Mouse (Mus musculus): ENCODE measurements around the gene Pcdh15.

Pcdh15 gene

DNA sequence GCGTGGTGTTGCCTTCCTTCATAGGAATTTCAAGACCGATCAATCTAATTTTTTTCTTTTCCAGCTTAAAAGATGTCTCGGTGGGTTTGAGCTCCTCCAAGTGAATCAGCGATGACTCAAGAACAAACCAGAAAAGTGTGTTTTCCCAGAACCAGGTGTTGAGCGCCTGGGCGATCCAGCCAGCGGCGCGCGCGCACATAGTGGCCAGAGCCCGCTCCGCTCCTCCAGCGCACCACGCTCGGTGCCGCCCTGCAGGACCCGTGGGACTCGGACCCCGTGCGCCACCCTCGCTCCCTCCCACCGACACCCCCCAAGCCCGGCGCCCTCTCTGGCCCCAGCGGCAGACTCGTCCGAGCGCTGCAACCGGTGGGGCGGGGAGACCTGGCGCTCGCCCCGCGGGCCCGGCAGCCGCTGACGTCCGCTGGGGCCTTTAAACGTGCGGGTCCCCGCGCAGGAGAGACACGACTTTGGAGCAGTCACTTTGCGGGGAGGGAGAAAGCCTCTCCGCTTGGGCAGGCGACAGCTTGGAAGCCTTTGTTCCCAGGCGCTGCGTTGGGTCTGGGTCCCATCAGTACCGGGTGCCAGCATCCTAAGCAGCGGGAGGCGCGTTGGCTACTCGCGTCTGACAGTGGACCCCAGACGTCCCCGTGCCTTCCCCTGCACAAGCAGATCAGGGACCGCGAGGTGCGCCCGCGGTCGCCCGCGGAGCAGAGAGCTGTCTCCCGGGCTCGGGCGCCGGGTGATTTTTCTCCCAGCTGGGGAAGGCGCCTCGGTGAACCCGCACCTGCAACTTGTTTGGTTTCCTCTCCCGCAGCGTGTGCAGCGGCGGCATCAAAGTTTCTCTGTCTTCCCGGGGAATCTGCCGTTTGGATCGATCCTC, at the start of gene Pcdh15:
Pcdh15 (plus strand) TSS at position 377 of the 880 bp plus-strand sequence.
- peak; percentile 30 for DNase-seq (ENCODE audit: low read depth, low spot score)

DNA sequence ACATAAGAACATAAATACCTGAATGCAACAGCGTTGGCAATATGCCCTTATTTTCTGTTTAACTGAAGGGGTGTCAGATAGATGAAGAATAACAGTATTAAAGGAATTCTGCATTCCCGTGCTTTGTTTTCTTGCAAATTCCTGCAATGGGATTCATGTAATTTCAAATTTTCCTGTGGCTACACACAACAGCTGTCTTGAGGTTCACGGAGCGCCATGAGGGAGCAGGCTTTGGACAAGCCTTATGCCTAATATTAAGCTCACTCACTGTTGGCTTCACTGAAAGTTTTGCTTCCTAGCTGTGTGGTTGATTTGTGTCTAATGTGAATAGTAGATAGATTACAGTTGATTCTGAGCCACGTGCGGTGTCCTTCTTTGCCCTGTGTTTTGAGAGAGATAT, 47.1 kb upstream of the Pcdh15 start:
- no peak for DNase-seq (ENCODE audit: low read depth, low spot score)

DNA sequence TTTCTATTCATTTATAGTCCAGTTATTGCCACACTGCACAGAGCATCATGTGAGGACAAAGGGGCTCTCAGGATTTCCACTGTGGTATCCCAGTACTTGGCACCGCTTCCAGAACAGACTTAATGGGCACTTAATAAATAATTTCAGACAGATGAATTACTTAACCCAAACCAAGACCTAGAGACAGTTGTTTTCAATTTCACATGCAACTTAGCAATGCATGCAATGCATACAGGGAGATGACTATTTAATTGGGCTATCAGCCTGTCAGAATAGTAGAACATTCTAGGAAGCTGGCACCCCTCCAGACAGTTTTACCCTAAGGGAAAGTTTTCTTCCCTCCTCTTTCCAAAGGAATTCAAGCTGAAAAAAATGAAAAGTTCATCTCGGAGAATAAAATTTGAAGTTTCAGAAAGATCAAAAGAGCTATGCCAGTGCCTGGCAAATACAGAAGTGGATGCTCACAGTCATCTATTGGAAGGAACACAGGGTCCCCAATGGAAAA, 39.4 kb upstream of the Pcdh15 start:
- DNase-seq (ENCODE audit: low read depth, low spot score) = no peak

DNA sequence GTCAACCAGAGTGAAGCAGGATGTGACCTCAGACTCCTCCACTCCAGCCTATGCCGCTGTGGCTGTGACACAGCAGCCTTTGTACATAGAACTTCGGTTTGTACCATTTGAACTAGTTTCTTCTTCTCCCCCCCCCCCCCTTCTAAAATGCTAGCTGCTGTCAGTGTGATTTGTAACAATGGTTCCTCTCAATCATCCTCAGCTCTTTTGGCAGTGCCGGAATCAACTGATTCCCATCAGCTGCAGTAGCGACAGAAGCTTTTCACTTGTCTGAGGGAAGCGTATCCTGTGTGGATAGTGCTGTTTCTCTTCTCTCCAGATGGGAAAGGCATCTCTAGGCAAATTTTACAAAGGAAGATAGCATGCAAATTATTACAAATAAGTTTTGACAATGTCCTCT, 12.4 kb upstream of the Pcdh15 start:
- no peak for DNase-seq (ENCODE audit: low read depth, low spot score)

DNA sequence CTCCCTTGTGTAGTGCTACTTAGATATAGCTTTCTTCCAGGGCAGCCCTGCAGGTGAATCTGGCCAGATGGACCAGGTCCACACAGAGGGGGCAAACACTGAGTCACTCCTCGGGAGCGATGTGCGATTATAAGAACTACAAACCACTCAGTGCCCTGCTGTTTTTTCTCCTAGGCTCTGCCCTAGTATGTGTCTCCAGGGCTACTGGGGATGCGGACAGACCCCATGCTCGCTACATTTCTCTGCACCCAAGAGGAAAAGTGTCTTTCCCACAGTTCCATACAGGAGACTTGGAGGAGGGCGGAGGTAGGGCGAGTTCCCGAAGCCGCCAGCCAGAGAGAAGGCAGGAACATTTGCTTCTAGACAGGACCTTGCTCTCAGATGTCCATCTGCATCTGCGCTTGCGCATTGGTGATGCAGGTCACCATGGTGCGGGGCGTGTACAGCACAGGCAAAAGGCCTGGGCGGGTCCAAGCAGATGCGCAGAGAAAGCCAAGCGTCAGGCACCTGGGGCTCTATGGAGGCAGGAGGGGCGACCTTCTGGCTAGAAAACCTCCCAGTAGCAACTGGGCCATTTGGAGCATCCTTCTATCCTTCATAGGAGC, 2.5 kb upstream of the Pcdh15 start:
- peak; percentile 81 for DNase-seq (ENCODE audit: low read depth, low spot score)

DNA sequence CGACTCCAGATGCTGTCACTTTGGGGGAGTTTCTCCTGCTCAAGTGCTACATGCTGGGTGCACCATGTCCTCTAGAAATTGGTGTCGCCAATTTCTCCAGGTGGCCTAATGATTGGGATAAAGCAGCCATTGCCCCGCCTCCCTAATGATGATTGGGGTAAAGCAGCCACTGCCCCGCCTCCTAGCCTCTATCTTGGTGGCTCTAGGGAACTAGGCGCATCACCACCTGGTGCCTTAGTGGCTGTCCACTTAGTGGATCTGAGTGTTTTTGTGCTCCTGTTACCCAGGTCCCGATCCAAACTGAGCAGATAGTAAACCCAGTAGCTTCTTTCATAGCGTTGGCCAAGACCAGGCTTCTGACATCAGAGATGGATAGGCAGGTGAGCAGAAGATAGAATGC, 2.0 kb upstream of the Pcdh15 start:
- no peak for DNase-seq (ENCODE audit: low read depth, low spot score)

DNA sequence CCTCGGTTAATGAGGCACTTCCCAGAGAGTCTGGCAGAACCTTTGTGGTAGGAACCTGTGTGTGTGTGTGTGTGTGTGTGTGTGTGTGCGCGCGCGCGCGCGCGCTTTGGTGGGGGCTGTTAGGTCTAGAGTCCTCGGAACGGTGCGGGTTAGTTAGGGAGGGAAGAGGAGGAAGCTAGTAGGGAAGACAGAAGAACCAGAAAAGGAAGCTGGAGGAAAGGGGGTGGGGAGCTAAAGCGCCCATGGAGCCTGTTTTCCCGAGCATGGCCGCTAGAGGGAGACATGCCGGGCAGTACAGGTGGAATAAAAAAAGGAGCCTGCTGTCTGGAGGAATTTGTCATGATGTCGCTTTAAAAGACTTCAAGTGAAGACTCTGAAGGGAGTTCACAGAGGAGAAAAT, 1.2 kb upstream of the Pcdh15 start:
- DNase-seq (ENCODE audit: low read depth, low spot score) = peak; percentile 79

DNA sequence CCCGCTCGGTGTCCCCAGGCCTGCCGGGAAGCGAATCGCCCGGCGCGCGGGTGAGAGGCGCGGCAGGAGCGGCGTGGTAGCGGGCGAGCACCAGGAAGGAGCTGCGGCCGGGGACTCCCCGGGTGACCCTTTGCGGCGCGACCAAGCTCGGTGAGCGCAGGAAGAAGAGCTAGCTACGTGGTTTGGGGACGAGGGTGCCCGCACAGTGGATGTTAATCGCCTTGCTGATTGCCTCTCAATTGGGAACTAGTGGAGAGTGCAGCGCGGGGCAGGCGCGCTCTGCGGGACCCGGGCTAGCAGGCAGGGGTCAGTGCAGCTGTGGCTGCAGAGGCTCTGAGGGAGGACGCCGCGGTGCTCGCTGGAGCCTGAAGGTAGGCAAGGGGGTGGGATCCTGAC, 702 bp downstream of the Pcdh15 start:
- peak; percentile 54 for DNase-seq (ENCODE audit: low read depth, low spot score)

DNA sequence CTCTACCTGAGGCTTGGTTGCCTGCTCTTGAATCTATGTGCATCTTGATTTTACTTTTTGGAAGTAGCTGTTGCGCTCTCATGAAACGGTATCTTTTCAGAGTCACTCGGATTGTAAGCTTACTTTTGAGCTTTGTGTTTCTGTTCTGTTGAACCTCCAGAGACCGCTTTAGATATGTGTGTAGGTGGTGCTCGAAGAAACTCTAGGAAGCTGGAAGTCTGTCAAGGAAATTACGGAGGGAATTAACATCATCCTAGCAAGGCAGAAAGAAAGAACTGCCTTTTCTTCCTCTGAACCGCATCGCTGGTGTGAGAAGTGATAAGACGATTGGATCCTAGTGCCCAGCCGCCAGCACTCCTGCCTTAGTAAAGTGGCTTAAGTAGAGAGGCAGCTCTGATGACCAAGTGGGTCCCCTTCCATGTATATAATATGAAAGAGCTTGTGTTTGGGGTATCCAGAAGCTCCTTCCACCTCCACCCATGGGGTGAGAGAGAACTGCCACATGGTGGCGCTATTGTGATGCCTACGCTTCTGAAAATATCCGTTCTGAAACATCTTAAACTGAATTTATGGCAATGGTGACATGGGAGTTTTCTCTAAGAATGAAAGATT, 4.3 kb downstream of the Pcdh15 start:
- no peak for DNase-seq (ENCODE audit: low read depth, low spot score)

DNA sequence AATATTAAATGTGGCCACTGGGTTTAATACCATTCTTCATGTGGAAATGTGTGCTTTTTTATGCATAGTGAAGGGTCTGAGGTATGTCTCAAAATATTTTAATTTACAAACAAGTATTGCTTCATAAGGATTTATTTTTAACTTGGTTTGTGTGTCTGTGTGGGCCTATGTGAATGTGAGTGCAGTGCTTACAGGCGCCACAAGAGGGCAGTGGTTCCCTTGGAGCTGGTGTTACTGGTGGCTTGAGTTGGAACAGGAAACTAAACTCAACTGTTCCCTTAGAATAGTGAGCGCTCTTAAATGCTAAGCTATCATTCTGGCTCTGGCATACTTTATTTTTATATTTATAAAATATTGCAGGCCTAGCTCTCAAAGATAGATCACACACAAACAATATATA, 6.8 kb downstream of the Pcdh15 start:
- DNase-seq (ENCODE audit: low read depth, low spot score) = peak; percentile 52

DNA sequence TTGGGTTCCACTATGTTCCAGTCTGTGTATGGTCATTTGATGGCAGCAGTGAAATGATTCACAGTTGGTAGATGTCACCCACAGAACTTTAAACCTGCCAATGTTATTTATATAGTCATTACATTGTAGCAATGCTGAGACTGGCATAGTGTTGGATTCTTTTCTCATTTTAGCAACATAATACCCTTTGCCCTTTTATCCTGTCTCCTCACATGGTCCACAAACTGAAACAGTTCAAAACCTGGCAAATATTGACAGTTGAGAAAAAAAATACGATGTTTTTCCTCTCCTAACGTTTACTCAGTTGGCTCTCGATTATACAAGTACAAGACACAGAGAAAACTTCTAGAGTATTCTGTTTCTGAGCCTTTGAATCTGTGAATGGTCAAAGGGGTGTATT, 38.8 kb downstream of the Pcdh15 start:
- DNase-seq (ENCODE audit: low read depth, low spot score) = no peak

DNA sequence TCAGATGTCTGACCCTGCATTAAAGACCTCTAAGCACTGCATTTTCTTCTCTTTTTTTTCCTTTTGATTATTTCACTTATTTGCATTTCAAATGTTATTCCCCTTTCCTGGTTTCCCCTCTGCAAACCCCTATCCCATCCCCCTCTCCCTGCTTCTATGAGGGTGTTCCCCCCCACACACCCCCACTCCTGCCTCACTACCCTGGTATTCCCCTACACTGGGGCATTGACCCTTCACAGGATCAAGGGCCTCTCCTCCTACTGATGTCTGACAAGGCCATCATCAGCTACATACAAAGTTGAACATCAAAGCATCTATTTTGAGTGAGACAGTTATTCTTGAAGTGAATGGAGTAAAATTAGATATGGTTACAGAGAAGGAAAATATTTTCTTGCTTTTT, 48.4 kb downstream of the Pcdh15 start:
- DNase-seq (ENCODE audit: low read depth, low spot score) = no peak

DNA sequence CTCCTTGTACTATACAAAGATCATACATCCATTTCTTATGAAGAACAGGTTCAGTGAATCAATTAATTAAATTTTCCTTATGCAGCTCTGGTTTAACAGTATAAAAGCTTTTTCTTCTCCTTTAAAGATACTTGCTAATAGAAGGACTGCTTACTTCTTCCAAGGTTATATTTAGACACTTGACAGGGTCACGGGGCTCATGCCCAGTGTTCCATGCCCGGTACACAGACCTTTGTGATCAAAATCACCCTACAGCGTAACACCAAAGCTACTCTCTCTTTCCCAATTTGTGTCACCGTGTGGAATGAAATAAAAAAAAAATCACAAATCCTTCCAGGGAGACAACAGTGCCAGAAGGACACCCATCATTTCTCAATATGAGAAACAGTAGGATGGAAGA, 48.8 kb downstream of the Pcdh15 start:
- DNase-seq (ENCODE audit: low read depth, low spot score) = no peak

DNA sequence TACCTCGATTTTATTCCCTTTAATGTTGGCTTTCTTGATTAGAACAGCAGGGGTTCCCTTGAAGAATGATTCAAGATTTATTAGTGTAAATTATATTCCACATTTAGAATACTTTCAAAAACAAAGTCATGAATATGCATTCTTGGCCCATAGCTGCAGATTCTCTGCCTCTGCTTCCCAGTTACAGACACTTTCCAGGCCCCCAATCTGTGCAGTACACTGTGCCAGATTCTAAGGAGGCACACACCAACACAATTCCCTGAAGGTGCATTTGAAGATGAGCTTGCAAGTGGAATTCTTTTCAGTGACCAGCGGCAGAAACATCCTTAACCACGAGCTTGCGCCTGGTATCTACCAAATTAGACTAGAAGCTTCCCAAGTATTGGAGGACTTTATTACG, 55.4 kb downstream of the Pcdh15 start:
- no peak for DNase-seq (ENCODE audit: low read depth, low spot score)

DNA sequence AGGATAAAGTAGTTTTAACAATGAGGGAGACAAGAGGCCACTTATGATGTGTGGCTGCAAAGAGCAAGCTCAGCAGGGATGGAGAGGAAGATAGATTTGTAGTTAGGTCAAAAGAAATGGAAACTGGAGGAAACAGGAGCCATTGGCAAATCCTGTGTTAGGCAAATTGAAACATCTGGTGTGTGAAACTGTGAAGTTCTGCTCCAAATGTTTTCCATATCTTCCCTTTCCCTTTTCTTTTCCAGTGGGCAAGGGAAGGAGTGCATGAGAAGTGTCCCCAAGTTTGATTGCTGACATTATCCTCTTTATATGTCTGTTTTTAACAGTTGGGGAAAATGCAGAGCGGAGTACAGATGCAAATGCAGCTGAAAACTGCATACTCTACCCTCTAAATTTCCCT, 62.6 kb downstream of the Pcdh15 start:
- no peak for DNase-seq (ENCODE audit: low read depth, low spot score)

DNA sequence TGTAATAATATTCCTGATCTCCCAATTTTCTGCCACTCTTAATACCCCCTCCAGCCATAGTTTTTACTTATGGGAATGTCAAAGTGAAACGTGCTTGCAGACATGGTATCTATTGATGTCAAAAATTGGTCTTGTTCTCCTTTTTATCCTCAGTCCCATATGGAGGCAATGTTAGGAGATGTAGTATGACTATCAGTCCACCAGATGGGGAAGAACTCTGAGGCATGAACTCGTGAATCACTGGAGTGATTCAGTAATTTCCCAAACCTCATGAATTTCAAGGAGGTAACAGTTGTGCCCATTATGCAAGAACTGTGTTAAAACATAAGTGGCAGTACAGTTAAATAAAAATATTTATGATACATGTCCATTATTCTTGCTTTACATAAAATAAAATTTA, 116.9 kb downstream of the Pcdh15 start:
- DNase-seq (ENCODE audit: low read depth, low spot score) = no peak

DNA sequence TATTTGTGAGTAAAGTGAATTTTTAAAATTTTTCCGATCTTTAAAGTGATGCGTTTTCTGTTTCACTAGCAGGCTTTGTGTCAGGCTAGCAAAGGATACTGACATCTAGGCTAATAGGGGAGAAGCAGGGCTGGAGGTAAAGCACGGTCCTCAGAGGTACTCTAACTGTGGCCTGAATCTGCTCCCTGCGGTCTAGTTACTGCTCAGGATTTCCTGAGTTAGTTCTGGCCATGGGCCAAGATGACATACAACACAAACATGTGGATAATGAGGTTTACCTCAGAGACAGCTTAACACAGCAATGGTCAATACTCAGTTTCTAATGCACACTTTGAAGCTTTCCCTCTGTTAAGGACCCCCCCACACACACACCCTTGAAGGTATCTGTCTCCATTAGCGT, 143.2 kb downstream of the Pcdh15 start:
- no peak for DNase-seq (ENCODE audit: low read depth, low spot score)

DNA sequence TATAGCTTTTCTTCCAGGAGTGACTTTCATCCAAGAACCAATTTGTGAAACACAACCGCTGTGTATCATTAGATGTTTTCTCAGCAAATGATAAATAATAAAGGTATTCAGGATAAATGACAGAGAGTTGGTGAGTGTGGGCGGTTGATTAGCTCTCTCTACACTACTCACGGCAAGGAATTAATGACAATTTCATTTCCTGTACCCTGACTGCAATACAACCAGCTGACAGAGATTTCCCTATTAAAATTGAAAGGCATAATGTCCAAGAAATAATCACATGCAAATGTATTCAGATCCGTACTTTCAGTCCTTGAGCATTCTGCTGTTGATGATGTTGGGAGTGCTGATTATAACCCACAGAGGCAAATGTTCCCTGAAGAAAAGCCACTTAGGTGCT, 181.3 kb downstream of the Pcdh15 start:
- no peak for DNase-seq (ENCODE audit: low read depth, low spot score)

DNA sequence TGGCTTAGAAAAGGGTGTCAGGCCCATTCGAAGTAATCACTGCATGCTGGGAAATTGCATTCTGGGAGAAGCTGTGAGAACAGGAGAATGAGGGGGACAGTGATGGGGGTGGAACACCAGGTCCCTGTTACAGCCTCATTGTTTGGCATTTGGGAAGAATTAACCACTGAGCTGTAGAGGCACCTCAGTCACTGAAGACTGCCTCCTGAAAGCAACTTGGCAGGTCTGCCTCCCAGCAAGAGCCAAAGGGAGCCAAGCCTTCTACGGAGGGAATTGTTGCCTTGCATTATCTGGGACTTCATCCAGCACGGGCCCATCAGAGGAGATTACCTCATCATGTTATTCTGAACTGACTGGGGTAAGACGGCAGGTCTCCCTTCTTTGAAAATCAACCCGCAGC, 197.3 kb downstream of the Pcdh15 start:
- DNase-seq (ENCODE audit: low read depth, low spot score) = no peak

DNA sequence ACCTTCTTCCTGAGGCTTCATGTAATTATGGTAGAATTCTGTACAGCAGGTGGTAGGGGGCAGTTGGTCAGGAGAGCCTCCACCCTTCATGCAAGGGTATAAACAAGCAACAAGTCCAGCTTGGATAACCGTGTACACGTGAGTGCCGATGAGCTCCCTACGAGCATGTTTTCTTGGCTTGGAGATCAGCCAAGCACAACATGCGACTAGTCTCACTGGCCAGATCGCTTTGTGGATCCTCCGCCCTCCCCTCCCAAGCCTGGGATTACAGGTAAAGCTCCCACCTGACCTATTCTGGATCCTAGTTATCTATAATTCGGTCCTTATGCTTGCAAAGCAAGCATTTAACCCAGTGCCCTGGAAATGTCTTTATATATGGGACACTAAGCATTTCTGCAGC, 202.8 kb downstream of the Pcdh15 start:
- DNase-seq (ENCODE audit: low read depth, low spot score) = no peak

DNA sequence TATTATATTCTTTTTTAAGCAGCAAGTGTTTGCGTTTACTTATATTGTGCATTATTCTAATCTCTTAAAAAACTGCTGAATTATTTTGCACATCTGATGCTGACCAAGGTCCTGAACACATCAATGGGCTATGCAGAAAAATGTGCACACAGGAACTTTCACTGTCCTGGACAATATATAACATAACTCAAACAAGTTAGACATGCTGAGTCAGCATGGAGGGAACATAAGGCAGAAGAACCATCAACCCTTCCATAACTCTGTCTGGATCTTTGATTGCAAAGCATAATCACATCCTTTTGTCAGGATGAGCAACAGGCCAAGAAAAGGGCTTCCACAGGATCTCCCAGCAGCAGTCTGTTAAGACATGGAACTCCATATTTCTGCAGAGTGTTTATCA, 207.5 kb downstream of the Pcdh15 start:
- DNase-seq (ENCODE audit: low read depth, low spot score) = peak; percentile 7

DNA sequence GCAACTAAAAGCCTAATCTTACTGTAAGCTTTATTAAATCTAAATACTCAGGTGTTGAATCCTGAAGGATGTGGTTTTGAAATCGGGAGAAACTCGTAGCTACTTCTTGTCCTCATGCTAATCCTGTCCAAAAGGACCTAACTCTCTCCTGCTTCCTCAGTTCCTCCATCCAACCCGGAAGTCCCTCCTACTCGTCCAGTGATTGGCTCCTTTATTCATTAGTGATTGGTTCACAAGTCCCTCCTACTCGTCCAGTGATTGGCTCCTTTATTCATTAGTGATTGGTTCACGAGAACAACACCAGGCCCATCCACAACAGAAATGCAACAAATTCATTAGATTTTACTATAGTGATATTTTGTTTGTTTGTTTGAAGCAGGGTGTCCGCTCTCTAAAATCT, 227.7 kb downstream of the Pcdh15 start:
- no peak for DNase-seq (ENCODE audit: low read depth, low spot score)

DNA sequence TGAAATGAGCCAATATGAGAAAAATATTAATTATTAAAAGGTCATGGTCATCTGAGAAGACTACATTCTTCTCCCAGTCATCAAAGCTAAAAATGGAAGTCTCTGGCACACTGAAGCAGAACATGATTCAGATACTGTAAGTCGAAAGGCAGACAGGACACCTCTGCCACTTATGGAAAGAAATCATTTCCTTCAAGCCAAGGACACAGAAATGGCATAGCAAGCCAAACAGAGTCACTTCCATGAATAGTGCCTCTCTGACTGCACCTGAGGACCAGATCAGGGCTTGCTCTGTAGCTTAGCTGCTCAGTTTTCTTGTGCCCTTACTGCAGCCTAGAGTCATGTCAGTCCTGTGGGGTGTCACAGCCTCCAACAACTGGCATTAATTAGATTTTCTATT, 234.3 kb downstream of the Pcdh15 start:
- no peak for DNase-seq (ENCODE audit: low read depth, low spot score)

All from mesoderm, embryonic 11.5 days (tissue).